Mouse (Mus musculus) adrenal gland, adult 18-20 months (tissue): Measurements from ENCODE around the gene Styk1. TPM values are rescaled to one million over a fixed set of nuclear protein-coding genes. Genes with fewer than 3 reads are reported as not detected.
"Not testable (repeated sequence)": the region's sequence is repeated elsewhere in the genome, so short reads cannot be mapped to it uniquely, and the experiment has no call there.

Experiments
- DNase-seq, 2 experiments: peaks; one replicate each; pipeline ENCODE4 v3.0.0; 2021 to 2022; ENCODE audit warnings: low spot score in 2 of 2
- total RNA-seq, 2 experiments: library from RNA; stranded (reverse); gene quantifications; 1 replicate in 1 of 2; 2 replicates in 1 of 2; pipeline ENCODE4 v1.2.3; 2021

Styk1 gene
- total RNA-seq, 2 experiments from 2014 or later: 0.23 to 0.64 TPM

DNA sequence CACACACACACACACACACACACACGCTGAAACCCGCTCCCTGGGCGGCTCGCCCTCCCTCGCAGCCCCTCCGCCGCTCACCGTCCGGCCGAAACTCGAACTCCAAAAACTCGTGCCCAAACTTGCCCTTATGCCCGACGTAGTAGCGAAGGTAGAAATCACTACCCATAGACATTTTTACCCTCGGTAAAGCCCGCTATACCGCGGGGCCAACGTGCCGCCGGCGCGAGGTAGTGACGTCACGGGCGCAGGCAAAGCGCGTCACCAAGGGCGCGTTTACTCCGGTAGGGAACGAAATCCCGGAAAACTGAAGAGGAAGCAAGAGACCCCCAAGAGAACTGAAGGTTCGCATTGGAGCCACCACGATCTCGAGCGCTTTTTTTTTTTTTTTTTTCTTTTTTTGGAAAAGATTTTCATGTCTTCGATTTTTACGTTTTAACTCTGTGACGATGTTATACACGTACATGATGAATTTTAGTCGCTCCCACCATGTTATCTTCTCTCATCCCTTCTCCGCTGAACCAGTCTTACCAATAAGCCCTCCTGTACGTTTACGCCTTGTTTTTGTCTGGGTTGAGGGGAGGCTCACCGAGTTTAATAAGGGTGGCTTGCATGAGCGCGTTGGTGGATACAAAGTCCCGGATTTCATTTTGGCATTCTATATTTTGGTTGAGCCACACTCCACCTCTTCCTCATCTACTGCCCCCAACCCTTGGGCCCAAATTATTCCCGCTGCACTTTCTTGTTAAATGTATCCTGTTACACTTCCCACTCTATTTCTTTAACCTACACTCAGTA, 60.2 kb downstream of the Styk1 start, which contains the start of gene Magohb:
Gene Magohb, minus strand, starts transcription at position 254 of the 798 bp plus-strand sequence.
- DNase-seq: peak; percentile 91 to 92

DNA sequence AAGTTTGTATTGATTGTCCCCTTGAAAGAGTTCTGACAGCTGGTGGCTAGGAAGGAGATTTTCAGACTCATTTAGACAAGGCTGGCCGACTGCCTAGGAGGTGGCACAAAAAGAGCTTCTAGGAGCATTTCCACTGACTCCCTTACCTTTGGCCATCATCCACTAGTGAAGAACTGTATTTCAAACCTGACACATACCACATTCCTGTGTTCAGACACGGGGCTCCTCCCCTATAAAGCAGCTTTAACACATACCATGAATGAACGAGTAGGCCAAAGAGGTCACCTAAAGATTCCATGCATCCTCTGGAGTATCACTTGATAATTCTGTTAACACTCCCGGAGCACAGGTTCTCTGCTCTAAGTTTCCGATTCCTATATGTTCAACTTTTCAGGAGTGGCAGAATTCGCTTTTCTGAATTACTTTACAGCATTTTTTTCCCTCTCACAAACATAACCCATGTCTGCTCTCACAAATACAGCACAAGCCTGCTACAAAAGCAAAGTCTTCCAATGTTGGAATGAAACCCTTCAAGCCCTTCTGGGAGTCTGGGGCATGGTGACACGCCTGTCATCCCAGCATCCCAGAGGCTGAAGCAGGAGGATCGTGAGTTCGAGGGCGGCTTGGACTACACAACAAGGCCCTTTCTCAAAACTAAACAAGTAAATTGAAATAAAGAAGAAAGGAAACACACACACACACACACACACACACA, 61.0 kb downstream of the Styk1 start:
- DNase-seq: no peak

DNA sequence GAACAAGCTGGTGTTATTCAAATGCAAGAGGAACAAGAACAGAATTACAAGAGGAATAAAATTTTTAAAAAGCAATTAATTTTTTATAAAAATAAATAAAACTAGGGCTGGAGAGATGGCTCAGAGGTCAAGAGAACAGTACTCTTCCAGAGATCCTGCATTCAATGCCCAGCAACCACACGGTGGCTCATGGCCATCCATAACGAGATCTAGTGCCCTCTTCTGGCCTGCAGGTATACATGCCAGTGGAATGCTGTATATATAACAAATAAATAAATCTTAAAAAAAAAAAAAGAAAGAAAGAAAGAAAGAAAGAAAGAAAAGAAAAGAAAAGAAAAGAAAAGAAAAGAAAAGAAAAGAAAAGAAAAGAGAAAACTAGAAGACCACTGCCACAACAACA, 63.0 kb downstream of the Styk1 start:
- DNase-seq: peak in 1 of 2 experiments; percentile 24

DNA sequence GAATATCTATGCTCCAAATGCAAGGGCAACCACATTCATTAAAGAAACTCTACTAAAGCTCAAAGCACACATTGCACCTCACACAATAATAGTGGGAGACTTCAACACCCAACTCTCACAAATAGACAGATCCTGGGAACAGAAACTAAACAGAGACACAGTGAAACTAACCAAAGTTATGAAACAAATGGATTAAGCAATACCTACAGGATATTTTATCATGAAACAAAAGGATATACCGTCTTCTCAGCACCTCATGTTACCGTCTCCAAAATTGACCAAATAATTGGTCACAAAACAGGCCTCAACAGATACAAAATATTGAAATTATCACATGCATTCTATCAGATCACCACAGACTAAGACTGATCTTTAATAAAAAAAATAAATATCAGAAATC, 75.2 kb downstream of the Styk1 start:
- DNase-seq: not testable (repeated sequence)

DNA sequence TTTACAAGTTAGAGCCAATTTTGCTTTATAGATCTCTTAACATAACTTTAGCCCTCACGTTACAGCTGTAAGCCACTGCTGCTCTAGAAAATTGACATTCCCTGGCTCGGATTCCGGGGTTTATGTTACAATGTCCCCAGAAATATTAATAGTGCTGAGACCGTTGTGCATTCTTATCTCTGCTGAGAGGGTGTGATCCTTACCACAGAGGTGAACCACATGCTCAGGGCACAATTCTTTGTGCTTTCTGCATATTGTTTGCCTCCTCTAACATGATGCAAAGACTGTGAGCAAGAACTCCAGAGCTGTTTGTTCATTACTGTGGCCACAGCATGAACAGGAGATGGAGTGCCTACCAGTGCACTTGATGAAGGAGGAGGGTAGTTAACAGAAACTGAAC, 76.7 kb downstream of the Styk1 start:
- DNase-seq: no peak

DNA sequence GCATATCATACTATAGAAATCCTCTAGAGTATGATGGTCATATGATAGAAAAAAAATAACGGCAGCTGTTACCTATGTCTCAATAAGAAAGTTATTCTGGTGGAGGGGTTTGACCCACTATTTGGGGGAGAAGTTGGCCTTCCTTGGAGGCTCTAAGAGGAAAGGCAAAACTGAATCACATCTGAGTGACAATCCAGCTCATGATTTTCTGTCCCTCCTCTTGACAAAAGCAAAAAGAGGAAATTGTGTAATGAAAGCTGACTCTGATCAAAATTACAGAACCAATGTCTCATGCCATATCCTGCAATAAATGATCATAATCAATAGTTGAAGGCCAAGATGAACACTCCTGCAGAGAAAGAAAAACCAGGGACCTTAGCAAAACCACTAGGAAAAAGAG, 81.1 kb downstream of the Styk1 start:
- no peak for DNase-seq

DNA sequence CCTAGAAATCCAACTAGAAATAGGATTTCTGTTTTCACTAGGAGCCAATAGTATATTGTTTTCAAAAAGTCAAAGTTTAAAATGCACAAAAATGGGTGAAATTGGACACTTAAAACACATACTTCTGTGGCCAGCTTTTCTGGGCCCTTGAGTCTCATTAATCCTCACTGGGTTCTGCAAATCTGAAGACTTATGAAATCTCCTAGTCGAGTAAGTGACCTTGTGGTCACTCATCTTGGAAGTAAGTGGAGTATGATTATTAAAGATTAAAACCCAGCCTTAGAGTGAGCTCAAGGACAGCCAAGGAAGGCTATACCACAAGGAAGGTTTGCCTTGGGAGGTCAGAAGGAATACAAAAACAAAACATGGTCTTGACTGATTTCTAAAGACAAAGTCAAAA, 83.1 kb downstream of the Styk1 start:
- no peak for DNase-seq

DNA sequence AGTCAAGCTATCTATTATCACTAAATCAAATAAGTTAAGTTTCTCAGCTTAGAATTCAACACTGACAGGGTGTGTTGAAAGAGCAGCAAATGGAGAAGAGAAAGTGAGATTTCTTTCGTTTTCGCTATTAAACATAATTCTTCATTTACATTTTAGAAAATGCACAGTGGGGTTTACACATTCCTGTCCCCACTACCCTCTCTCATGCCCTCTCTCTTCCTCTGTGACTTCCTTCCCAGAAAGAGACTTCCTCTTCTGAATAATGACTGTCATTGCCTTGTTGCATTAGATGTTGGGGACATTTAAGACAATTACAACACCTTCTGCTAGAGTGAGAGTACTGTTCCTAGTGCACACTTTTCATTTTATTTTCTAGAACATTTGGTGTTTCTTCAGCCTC, 83.8 kb downstream of the Styk1 start:
- no peak for DNase-seq

DNA sequence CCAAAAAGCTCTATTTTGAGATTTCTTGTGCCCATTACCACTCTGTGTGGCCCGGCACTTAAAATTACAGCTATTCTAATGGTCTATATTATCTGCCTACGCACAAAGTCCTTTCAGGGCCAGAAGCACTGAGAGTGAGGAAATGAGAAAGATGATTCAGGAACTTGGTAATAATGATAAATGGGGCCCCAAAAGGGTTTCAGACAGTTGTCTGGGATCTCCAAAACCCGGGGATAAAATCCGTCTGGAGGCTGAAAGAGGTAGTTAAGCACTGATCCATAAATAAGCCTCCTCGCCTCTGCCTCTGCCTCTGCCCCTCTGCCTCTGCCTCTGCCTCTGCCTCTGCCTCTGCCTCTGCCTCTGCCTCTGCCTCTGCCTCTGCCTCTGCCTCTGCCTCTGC, 89.2 kb downstream of the Styk1 start:
- DNase-seq: no peak

DNA sequence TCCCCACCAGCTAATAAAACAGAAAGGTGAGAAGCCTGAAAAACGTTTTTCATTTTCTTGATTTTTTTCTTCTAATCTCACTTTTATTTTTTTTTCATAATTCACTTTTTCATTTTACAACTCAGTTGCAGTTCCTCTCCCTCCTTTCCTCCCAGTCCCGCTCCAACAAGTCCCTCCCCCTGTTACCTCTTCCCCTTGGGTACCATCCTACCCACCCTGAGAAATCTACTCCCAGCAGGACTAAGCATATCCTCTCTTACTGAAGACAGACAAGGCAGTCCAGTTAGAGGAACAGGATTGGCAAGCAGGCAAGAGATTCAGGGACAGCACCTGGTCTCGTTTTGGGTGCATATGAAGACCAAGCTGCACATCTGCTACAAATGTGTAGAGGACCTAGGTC, 90.6 kb downstream of the Styk1 start:
- DNase-seq: no peak

DNA sequence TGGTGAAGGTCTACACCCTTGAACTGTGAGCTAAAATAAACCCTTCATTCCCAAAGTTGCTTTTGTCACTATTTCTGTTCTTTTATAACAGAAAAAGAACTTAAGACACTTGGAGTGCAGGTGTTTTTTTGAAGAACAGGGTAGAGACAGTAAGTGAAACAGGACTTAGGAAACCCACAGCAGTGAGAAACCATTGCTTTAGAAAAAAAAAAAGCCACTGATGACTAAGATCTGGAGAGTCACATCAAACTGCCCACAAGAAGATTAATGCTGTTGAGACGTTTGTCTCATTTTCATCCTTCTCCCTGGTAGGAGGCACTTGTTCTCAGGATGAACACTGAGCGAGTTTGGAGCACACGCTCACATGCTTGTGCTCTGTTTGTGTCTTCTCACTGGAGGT, 91.4 kb downstream of the Styk1 start:
- no peak for DNase-seq

Other genes starting within 250 kb of the Styk1 start
- 1 to 10 TPM; 3.5 to 5.0 TPM for gene Klra2, start 106.2 kb downstream of the Styk1 start, total RNA-seq
- 10 to 100 TPM in 1 of 2 experiments, 1 to 10 TPM in 1; 6.9 to 10.6 TPM for gene Magohb, start 60.4 kb downstream of the Styk1 start, total RNA-seq
- 100 to 1,000 TPM; 189 to 198 TPM for gene Ybx3, start 34.9 kb upstream of the Styk1 start, total RNA-seq
- gene 5430401F13Rik, start 132.8 kb upstream of the Styk1 start, total RNA-seq: not detected
- gene Gm6619, start 132.8 kb upstream of the Styk1 start, total RNA-seq: not detected